Mouse (Mus musculus) limb, embryonic 12.5 days (tissue): Measurements from ENCODE around the gene Hemgn. TPM values are rescaled to one million over a fixed set of nuclear protein-coding genes. Genes with fewer than 3 reads are reported as not detected.

Experiments
- ATAC-seq: fragments of 200-750 bp; cut with Nextera tagmentation; 2 replicates; pipeline ENCODE4 v1.8.0; 2017; ENCODE audit warnings: low read depth, moderate TSS enrichment; ENCODE audit not compliant: insufficient number of reproducible peaks, insufficient read depth, low FRiP score, low TSS enrichment
- H3K27ac ChIP-seq: fragments of 300-500 bp; sonication (generic); 2 replicates; pipeline ENCODE4 v1.5.1; 2016; ENCODE audit warnings: mild to moderate bottlenecking, moderate library complexity
- H3K27me3 ChIP-seq: fragments of 300-500 bp; sonication (generic); 2 replicates; pipeline ENCODE4 v1.6.1; 2016; ENCODE audit warnings: mild to moderate bottlenecking, moderate library complexity
- H3K36me3 ChIP-seq: fragments of 300-500 bp; sonication (generic); 2 replicates; pipeline ENCODE4 v1.6.1; 2016; ENCODE audit warnings: mild to moderate bottlenecking, moderate library complexity
- H3K4me1 ChIP-seq: fragments of 300-500 bp; sonication (generic); replicated peaks from 2 replicates; pipeline ENCODE4 v1.6.1; 2016
- H3K4me2 ChIP-seq: fragments of 300-500 bp; sonication (generic); 2 replicates; pipeline ENCODE4 v1.6.1; 2016; ENCODE audit warnings: mild to moderate bottlenecking, moderate library complexity
- H3K4me3 ChIP-seq: fragments of 300-500 bp; sonication (generic); replicated peaks from 2 replicates; pipeline ENCODE4 v1.5.1; 2016; ENCODE audit warnings: mild to moderate bottlenecking
- H3K9ac ChIP-seq: fragments of 300-500 bp; sonication (generic); replicated peaks from 2 replicates; pipeline ENCODE4 v1.6.1; 2016; ENCODE audit warnings: mild to moderate bottlenecking, moderate library complexity
- H3K9me3 ChIP-seq: fragments of 300-500 bp; sonication (generic); 2 replicates; pipeline ENCODE4 v1.6.1; 2016; ENCODE audit warnings: mild to moderate bottlenecking, moderate library complexity
- WGBS: fragments of 180-500 bp; shearing (Covaris S2); methylation state at CpG from one replicate; pipeline ENCODE4 v1.1.7; 2016; 5-methylcytosine and 5-hydroxymethylcytosine counted together
- polyA plus RNA-seq: library from polyadenylated mRNA; unstranded; fragments of >200 nt; fragmentation: Nextera tagmentation; extraction: Ambion mirVana; gene quantifications from 2 replicates; pipeline ENCODE4 v1.2.1, GENCODE M21; 2016

The Hemgn gene
- polyA plus RNA-seq, 1 experiment from 2014 or later = 2.6 TPM

DNA sequence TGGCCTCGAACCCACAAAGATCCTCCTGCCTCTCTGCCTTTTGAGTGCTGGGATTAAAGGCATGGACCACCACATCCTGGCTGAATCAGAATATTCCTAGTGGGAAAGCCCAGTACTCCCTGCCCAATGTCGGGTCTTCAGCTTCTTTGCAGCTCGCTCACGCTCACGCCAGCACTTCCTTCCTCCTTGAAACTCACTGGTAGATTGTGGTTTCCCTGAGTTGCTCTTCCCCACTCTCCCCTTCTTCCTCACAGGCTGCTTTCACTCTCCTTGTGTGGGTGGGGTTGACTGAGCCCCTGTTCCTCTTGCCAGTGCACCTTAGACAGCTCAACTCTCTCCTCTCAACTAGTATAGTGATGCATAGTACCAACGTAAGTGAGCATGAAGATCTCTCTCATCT lies 1.8 kb downstream of the Hemgn start:
- no peak overlapping the region for H3K27ac ChIP-seq
- WGBS = 75% methylated on average over 6 of the region's 6 CpGs

DNA sequence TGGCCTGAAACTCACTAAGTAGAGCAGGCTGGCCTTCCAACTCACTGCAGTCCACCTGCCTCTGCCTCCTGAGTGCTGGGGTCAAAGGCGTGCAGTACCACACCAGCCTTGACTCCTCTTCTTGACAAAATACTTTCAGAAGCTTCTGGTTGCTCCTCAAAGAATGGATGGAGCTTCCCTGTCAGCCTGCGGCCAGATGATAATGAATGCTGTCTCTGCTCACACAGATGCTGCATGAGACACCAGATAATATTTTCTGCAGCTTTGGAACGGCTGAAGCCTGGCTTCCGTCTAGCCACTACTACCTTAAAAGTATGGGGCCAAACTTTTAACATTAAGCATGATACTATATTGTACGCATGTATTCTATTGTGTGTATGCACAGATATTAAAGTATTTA lies 2.6 kb downstream of the Hemgn start:
- H3K4me1 ChIP-seq = no peaks in the 10 kb centered on the region
- 88% methylated on average over 5 of the region's 5 CpGs for WGBS

More for the DNA sequence above, 1.8 kb downstream of the Hemgn start:
- Histone ChIP-seq H3K9me3 (no peaks in the 10 kb centered on the region), H3K27me3 (no peaks in the 10 kb centered on the region), H3K4me1 (no peaks in the 10 kb centered on the region), H3K9ac (no peak overlapping the region), H3K4me2 (no peak overlapping the region), H3K4me3 (no peak overlapping the region), H3K36me3 (no peaks in the 10 kb centered on the region)
- no peak for ATAC-seq

DNA sequence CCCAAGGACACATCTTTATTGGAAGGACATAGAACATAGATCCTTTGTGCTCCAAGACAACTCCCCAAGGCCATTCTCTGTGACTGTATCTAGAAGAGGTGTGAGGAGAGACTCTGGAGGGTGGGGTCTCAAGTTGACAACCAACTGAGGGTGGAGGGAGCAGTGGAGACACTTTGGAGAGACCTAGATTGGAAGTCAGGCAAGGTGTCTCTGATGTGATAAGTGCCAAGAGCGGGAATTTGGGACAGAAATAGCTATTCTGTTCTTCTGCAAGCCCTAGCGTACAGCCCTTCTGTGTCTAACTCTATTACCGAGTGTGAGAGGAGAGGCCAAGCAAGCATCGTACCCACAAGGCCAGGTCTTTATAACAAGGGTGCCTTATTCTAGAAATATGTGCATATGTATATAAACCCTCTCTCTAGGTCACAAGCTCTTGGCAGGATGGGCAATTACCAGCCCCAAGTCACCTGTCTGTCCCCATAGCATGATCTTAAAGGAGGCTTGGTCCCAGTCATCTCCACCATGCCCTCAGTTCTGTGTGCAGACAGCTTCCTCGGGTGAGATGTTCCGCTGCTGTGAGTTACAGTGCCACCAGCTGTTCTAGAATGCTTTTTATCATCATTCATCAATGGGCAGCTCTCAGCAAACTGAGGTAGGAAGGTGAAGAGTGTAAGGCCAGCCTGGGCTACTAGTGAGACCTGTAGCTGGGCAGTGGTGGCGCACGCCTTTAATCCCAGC lies 6.2 kb downstream of the Hemgn start:
- WGBS = 88% methylated on average over 8 of the region's 8 CpGs

More for the DNA sequence above, 2.6 kb downstream of the Hemgn start:
- H3K9ac ChIP-seq = no peak overlapping the region
- no peak overlapping the region for H3K4me3 ChIP-seq
- H3K9me3 ChIP-seq = no peaks in the 10 kb centered on the region
- H3K36me3 ChIP-seq = no peaks in the 10 kb centered on the region
- H3K27ac ChIP-seq = no peak overlapping the region
- ATAC-seq = no peak
- H3K27me3 ChIP-seq = no peaks in the 10 kb centered on the region
- H3K4me2 ChIP-seq = no peak overlapping the region

DNA sequence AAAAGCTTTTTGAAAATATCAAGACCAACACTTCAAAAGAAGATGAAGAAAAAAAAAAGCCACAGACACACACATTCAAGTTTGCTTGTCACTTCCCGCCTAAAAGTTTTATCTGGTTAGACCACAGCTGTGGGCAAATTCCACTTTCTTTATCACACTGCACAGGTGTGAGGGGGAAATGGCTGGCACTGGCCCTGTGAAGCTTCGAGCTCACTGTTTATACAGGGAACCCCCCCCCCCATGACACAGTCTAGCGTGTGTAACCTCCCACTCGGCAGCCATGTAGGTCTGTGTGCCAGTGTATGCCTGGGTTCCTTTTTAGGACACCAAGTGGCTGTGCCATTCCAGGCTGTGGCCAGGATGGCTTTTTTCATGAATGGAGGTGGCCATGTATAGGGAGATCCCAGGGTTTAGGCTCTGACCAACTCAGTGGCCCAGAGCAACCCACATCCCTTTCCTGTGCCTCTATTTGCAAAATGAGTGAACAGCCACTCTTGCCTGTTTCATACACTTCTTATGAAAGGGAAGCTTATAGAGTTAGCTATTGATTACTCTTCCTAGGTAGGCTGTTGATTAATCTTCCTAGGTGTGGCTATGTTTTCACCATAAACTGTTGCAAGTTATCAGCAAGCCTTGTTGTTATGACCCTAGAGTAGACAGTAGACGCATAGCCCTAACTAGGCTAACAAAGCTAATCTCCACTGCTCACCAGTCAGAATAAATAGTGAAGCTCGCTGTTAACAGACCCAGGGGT lies 9.1 kb downstream of the Hemgn start:
- Histone ChIP-seq H3K4me2 (no peak overlapping the region), H3K9ac (no peak overlapping the region), H3K27ac (no peak overlapping the region), H3K36me3 (no peaks in the 10 kb centered on the region), H3K9me3 (no peaks in the 10 kb centered on the region), H3K4me3 (no peak overlapping the region), H3K27me3 (no peaks in the 10 kb centered on the region), H3K4me1 (no peaks in the 10 kb centered on the region)
- ATAC-seq = no peak
- 77% methylated on average over 6 of the region's 6 CpGs for WGBS

More for the DNA sequence above, 6.2 kb downstream of the Hemgn start:
- Histone ChIP-seq H3K27ac (no peak overlapping the region), H3K9ac (no peak overlapping the region), H3K4me1 (no peaks in the 10 kb centered on the region), H3K27me3 (no peaks in the 10 kb centered on the region), H3K4me2 (no peak overlapping the region), H3K4me3 (no peak overlapping the region), H3K36me3 (no peaks in the 10 kb centered on the region), H3K9me3 (no peaks in the 10 kb centered on the region)
- ATAC-seq = no peak

DNA sequence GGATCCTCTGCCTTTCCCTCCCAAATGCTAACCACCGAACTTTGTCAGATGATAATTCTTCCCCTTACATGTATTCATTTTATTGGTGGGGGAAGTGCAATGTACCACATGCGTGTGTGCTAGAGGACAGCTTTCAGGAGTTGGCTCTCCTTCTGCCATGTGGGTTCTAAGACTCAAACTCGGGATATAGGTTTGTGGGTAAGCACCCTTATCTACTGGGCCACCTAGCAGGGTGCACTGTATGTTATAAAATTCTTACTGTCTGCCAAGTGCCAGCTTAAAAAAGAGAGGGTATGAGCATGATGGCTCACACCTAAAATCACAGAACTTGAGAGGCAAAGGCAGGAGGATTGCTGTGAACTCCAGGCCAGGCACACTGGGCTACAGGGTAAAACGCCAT lies 14.5 kb downstream of the Hemgn start:
- Histone ChIP-seq H3K27ac (no peak overlapping the region), H3K27me3 (peaks cover 3% of the 10 kb centered on the region; the same call in 1 of the 2 replicates), H3K9ac (no peak overlapping the region), H3K36me3 (no peaks in the 10 kb centered on the region), H3K9me3 (no peaks in the 10 kb centered on the region), H3K4me1 (no peaks in the 10 kb centered on the region), H3K4me3 (no peak overlapping the region), H3K4me2 (no peak overlapping the region)
- 83% methylated on average over 4 of the region's 4 CpGs for WGBS
- no peak for ATAC-seq

DNA sequence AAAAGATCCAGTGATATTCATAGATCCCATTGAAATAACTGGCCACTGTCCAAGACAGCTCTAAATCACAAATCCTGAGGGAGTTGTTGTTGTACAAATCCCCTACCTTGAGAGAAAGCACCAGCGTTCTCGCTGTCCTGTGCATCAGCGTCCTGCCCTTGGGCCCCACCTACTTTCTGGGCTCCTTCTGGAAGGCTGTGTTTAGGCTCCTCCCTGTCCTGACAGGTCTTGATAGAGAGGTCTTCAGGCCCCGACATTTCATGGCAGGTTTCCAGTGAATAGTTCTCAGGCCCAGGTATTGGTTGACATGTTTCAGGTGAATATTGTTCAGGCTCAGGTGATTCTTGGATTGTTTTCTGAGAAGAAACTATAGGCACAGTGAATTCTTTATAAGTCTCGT lies 17.6 kb downstream of the Hemgn start:
- Histone ChIP-seq H3K4me2 (no peak overlapping the region), H3K4me3 (no peak overlapping the region), H3K9me3 (no peaks in the 10 kb centered on the region), H3K4me1 (no peaks in the 10 kb centered on the region), H3K9ac (no peak overlapping the region), H3K36me3 (no peaks in the 10 kb centered on the region), H3K27ac (no peak overlapping the region), H3K27me3 (peaks cover 3% of the 10 kb centered on the region; the same call in 1 of the 2 replicates)
- WGBS = 37% methylated on average over 5 of the region's 5 CpGs
- no peak for ATAC-seq

DNA sequence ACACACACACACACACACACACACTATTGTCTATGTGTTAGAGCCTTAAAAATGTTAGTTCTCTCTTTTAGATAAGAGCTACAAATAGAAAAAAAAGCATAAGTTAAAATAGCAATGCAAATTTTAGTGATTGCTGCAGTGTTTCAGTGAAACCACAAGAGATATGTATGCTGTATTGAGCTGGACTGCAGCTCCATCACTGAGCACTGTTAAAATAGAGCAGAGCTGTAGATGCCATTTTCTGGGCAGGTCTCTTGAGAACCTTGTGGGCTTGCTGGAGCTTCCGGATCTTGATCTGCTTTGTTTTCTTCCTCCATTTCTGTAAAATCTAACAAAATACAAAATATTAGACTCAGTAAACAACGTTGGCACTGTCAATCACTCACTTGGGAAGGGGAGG lies 18.9 kb downstream of the Hemgn start:
- H3K4me3 ChIP-seq = no peak overlapping the region
- no peaks in the 10 kb centered on the region for H3K4me1 ChIP-seq
- H3K27ac ChIP-seq = no peak overlapping the region
- no peak overlapping the region for H3K9ac ChIP-seq
- no peak overlapping the region for H3K4me2 ChIP-seq
- no peaks in the 10 kb centered on the region for H3K36me3 ChIP-seq
- peaks cover 3% of the 10 kb centered on the region; the same call in 1 of the 2 replicates for H3K27me3 ChIP-seq
- no peak for ATAC-seq
- no peaks in the 10 kb centered on the region for H3K9me3 ChIP-seq
- WGBS = 82% methylated on average over 2 of the region's 2 CpGs

DNA sequence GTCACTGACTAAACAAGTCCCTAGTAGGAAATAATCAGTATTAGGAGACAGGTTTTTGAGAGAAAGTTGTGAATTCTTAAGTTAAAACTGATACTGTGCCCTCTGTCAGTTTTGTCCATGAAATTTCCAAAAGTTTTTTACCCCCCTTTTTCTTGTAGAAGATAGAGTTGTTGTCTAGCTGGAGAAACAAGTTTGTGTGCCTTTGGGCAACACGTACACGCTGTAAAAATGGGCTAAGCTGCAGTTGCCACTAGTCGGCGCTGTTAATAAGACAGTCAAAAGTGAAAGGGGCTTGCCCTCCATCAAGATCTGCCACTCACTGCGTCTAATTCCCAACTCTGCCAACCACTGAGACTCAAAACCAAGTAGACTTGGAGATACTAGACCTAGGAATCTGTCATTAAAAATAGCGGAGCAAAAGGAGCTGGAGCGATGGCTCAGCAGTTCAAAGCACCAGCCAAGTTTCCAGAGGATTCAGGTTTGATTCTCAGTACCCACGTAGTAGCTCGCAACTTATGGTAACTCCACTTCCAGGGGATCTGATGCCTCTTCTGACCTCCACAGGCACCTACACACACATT lies 22.8 kb downstream of the Hemgn start:
- ATAC-seq = no peak
- no peak overlapping the region for H3K9ac ChIP-seq
- no peak overlapping the region for H3K27ac ChIP-seq
- no peaks in the 10 kb centered on the region; the same call in 1 of the 2 replicates for H3K27me3 ChIP-seq
- peak overlapping the region; percentile 62 for H3K4me3 ChIP-seq
- peaks cover 6% of the 10 kb centered on the region for H3K36me3 ChIP-seq
- 21% methylated on average over 9 of the region's 9 CpGs for WGBS
- H3K9me3 ChIP-seq = no peaks in the 10 kb centered on the region
- peak overlapping the region; percentile 65 for H3K4me2 ChIP-seq
- H3K4me1 ChIP-seq = no peaks in the 10 kb centered on the region

DNA sequence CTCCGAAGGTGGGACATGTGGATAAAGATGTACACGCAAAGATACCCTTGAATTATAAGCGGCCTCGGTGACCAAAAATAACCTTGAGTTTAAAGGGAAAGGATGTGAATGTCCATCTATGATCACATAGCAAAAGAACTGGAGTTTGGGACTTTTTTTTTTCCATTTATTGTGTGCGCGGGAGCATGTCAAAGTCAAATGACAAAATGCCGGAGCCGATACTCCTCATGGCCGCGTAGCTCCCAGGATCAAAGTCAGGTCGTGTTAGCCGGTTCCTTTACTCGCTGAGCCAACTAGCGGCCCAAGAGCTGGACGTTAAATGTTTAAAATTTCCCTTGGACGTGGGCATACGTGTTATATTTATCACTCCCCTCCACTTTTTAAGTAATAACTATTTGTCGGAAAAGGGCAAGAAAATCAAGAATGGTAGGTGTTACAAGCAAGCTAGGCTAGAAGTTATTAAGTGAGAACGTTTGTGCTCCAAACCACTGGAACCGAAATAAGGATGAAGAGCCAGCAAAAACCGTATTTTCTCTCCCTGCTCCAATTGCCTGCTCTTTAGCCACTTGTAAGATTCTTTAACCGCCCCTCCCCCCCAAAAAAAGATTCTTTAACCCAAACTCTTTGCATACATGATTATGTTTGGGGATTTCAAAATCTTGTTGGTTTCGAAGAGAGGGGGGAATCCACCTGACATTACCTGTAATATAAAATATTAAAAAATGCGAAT lies 23.5 kb downstream of the Hemgn start:
- H3K4me3 ChIP-seq = peak overlapping the region; percentile 62
- WGBS = 2% methylated on average over 24 of the region's 24 CpGs
- peak overlapping the region; percentile 93 for H3K27ac ChIP-seq
- no peaks in the 10 kb centered on the region for H3K9me3 ChIP-seq
- no peak for ATAC-seq
- peaks cover 13% of the 10 kb centered on the region for H3K36me3 ChIP-seq
- H3K27me3 ChIP-seq = no peaks in the 10 kb centered on the region; the same call in 1 of the 2 replicates
- peak overlapping the region; percentile 65 for H3K4me2 ChIP-seq
- H3K4me1 ChIP-seq = no peaks in the 10 kb centered on the region
- H3K9ac ChIP-seq = peak overlapping the region; percentile 84

DNA sequence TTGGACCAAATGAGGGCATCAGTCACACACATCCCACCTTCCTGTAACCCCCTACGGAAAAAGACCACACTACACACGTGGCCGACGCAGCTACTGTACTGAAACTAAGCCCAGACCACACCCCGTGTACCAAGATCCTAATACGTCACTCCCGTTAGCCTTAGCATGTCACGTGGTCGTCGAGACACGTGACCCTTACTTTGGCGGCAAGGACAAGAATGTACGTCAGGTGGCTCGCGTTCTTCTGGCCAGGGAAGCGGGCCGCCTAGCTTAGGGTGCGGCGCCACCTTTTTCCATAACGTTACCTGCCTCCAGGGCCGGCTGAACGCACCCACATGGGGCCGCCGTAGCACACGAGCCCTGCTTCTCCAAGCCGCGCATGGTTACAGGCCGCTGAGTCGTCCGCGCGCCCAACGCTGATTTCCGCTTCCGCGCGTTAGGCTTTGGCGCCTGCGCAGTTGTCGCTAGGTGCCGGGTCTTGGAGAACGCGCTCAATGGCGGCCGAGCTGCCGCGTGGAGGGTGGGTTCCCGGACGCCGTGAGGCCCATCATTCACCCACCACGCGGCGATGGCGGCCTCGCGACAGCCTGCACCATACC lies 24.2 kb downstream of the Hemgn start, which contains the start of gene Trmo:
TSS of gene Trmo (minus strand) at position 425 of the 599 bp plus-strand sequence.
- peak; percentile 95 for ATAC-seq

More for the DNA sequence above, 24.2 kb downstream of the Hemgn start, which contains the start of gene Trmo:
- under 1% methylated on average over 56 of the region's 56 CpGs for WGBS
- Histone ChIP-seq H3K9me3 (no peaks in the 10 kb centered on the region), H3K4me2 (peak within 1 kb of the TSS; percentile 65), H3K4me1 (no peaks in the 10 kb centered on the region), H3K4me3 (peak within 1 kb of the TSS; percentile 62), H3K36me3 (peaks cover 20% of the 10 kb centered on the region), H3K9ac (peak within 1 kb of the TSS; percentile 84), H3K27me3 (no peaks in the 10 kb centered on the region; the same call in 1 of the 2 replicates), H3K27ac (peak within 1 kb of the TSS; percentile 93)
